Mouse (Mus musculus) kidney, adult 18-20 months (tissue): ENCODE measurements around the gene Gm29094.

Source experiments
- DNase-seq: peaks from one replicate; pipeline ENCODE4 v3.0.0; 2021

Gm29094 gene

DNA sequence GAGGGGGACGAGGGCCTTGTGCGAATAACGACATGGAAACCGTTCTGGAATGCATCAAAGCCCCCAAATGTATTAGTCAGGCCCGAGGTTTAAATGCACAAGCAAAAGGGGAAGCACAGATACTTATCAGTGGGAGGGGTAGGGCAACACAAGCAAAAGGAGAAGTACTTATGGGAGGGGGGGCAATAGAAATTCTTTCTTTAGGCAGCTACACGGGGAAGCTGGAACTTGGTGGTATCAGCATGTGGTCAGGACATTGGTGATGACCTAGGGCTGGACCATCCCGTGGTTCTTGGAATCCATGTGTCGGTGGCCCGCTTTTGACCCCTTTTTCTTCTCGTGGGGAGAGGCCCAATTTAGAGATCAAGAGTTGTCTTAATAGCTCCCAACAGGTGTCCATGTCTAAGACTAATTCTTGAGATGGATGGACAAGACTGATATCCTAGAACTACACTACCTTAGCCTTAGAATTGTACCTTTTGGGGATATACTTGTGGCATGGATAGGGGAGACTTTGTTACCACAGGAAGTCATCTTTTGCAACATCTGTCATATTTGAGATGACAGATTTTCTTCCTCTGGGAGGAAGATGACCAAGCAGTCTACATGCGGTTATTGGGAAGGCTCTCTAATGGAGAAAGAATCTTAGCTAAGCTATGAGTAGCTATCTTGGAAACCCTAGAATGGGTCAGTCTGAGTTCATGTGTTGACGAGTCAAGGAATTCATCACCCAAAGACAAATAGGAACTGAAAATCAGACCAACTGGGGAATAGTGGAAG is 57.6 kb downstream of the Gm29094 start:
- DNase-seq, result no peak

GRCm38 (mm10) chr9:89263968-89264367 is 64.8 kb downstream of the Gm29094 start:
- DNase-seq, result no peak

DNA sequence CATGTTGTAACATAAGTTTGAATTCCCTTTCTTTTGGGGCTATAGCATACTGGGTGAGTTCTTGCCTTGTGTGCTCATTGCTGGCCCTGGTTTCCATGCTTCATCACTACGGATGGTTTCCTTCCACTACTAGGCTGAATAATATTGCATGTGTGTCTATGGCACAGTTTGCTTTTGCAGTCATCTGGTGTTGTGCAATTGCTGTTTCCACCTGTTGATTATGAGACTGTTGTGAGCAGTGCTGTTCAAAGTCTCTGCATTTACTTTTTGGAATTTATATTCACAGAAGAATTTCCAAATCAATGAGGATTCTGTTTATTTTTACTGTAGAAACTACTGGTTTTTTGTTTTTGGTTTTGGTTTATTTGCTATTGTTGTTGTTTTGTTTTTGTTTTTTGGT is 65.4 kb downstream of the Gm29094 start:
- no peak for DNase-seq
